Mouse (Mus musculus): ENCODE data around the gene Gabrb3. TPM values are rescaled to one million over a fixed set of nuclear protein-coding genes. Genes with fewer than 3 reads are reported as not detected.

The Gabrb3 gene
- polyA plus RNA-seq, 1 experiment, result 4.2 TPM

DNA sequence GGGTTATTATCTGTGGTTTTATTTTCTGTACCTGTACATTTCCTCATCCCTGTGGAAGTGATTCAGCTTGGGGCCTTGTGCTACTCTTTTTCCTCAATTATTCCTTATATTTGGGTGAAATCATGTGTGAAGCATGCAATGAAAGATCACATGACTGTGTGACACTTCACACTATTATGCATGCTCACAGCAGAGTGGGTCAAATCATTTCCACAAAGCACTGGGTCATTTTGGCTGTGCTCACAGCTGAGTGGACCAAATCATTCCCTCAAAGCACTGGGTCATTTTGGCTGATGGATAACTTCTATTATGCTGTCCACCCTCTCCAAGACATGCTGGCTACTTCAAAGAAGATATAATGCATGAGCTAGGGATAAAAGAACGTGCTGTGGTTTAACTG is 6.6 kb upstream of the Gabrb3 start:
- no peaks in the 10 kb centered on the region for H3K27me3 ChIP-seq (replicated peaks; ENCODE audit: control insufficient read depth, insufficient read depth, low read length)
- H3K36me3 ChIP-seq (ENCODE audit: control insufficient read depth, insufficient read depth, low read length), result no peaks in the 10 kb centered on the region
- no peaks in the 10 kb centered on the region for H3K4me1 ChIP-seq (ENCODE audit: control insufficient read depth, insufficient read depth, low read length)
- TF ChIP-seq CTCF (conservative IDR thresholded peaks at IDR 0.05; ENCODE audit: insufficient read depth, insufficient read length, low read depth, low read length), result no peak
- TF ChIP-seq POLR2A (IDR thresholded peaks at IDR 0.05; ENCODE audit: low read depth, low read length), result no peak
- WGBS, result 26% methylated on average over 1 of the region's 1 CpGs
- DNase-seq, result no peak
- H3K4me3 ChIP-seq (ENCODE audit: insufficient read depth, low read depth, low read length), result no peak overlapping the region
- H3K27ac ChIP-seq (ENCODE audit: insufficient read depth, low read depth, low read length), result no peak overlapping the region

DNA sequence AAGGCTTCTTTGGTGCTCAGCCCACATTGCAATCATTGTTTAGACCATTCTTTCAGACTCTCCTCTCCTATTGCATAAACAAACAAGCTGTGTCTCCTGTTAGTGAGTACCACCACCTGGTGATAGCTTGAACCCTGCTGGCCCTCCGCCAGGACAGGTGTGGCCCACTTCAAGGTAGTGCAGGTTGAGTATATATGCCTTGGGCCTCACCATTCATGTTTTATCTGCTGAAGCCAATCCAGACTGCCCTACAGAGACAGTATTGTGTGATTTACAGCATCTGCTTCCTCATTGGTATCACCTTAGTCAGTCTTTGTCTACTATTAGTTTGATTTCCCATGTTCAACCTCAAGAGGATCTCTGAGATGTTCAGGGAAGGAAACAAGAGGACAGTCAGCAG is 1.6 kb downstream of the Gabrb3 start:
- Histone ChIP-seq H3K27ac (ENCODE audit: insufficient read depth, low read depth, low read length) (no peak overlapping the region), H3K36me3 (ENCODE audit: control insufficient read depth, insufficient read depth, low read length) (no peaks in the 10 kb centered on the region), H3K27me3 (replicated peaks; ENCODE audit: control insufficient read depth, insufficient read depth, low read length) (no peaks in the 10 kb centered on the region; the same call in 1 of the 2 replicates), H3K4me1 (ENCODE audit: control insufficient read depth, insufficient read depth, low read length) (no peaks in the 10 kb centered on the region), H3K4me3 (ENCODE audit: insufficient read depth, low read depth, low read length) (no peak overlapping the region)
- 91% methylated on average over 1 of the region's 1 CpGs for WGBS
- no peak for DNase-seq
- TF ChIP-seq CTCF (conservative IDR thresholded peaks at IDR 0.05; ENCODE audit: insufficient read depth, insufficient read length, low read depth, low read length), result no peak
- TF ChIP-seq POLR2A (IDR thresholded peaks at IDR 0.05; ENCODE audit: low read depth, low read length), result no peak

DNA sequence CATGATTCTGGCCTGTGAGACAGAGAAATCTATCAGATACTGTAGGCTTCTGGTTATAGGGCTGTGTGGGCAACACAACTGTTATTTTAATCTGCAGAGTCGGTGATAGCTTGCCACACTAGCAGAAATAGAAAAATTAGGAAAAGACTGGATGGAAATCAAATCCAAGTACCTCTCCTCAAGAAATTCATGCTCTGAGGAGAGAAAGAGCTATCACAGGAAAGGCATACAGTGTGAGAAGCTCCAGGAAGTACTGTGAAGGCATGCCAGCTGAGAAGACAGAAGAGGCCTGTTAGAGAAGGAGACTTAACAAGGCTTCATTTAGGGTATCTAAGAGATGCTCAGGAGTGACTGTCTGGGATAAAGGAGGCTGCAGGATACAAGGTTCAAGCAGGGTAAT is 3.2 kb downstream of the Gabrb3 start:
- H3K4me3 ChIP-seq (ENCODE audit: insufficient read depth, low read depth, low read length), result no peak overlapping the region
- TF ChIP-seq POLR2A (IDR thresholded peaks at IDR 0.05; ENCODE audit: low read depth, low read length) (no peak), CTCF (conservative IDR thresholded peaks at IDR 0.05; ENCODE audit: insufficient read depth, insufficient read length, low read depth, low read length) (no peak)
- no peak overlapping the region for H3K27ac ChIP-seq (ENCODE audit: insufficient read depth, low read depth, low read length)
- no peaks in the 10 kb centered on the region for H3K36me3 ChIP-seq (ENCODE audit: control insufficient read depth, insufficient read depth, low read length)
- no peak for DNase-seq
- H3K4me1 ChIP-seq (ENCODE audit: control insufficient read depth, insufficient read depth, low read length), result no peaks in the 10 kb centered on the region
- 67% methylated on average over 1 of the region's 1 CpGs for WGBS
- no peaks in the 10 kb centered on the region; the same call in 1 of the 2 replicates for H3K27me3 ChIP-seq (replicated peaks; ENCODE audit: control insufficient read depth, insufficient read depth, low read length)

DNA sequence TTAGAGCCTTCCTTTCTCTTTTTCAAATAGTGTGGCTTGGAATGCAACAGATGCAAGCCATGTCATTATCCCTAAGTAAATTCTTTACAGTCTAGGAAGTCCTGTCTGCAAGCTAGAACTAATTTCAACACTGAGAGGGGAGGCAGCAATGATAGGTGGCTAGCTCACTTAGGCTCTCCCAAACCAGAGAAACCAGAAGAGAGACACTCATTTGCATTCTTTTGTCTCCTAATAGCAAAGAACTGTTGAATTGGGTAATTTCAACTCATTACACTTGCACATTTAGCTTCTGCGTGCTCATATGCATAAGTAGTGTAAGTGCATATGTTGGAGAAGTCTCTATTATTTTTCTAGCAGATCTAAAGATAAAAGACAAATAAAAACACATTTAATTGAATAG is 28.7 kb downstream of the Gabrb3 start:
- TF ChIP-seq POLR2A (IDR thresholded peaks at IDR 0.05; ENCODE audit: low read depth, low read length), result no peak
- no peak for TF ChIP-seq CTCF (conservative IDR thresholded peaks at IDR 0.05; ENCODE audit: insufficient read depth, insufficient read length, low read depth, low read length)
- H3K4me3 ChIP-seq (ENCODE audit: insufficient read depth, low read depth, low read length), result no peak overlapping the region
- H3K27ac ChIP-seq (ENCODE audit: insufficient read depth, low read depth, low read length), result no peak overlapping the region
- H3K36me3 ChIP-seq (ENCODE audit: control insufficient read depth, insufficient read depth, low read length), result no peaks in the 10 kb centered on the region
- 75% methylated on average over 1 of the region's 1 CpGs for WGBS
- no peak for DNase-seq
- no peaks in the 10 kb centered on the region for H3K27me3 ChIP-seq (replicated peaks; ENCODE audit: control insufficient read depth, insufficient read depth, low read length)
- H3K4me1 ChIP-seq (ENCODE audit: control insufficient read depth, insufficient read depth, low read length), result no peaks in the 10 kb centered on the region

DNA sequence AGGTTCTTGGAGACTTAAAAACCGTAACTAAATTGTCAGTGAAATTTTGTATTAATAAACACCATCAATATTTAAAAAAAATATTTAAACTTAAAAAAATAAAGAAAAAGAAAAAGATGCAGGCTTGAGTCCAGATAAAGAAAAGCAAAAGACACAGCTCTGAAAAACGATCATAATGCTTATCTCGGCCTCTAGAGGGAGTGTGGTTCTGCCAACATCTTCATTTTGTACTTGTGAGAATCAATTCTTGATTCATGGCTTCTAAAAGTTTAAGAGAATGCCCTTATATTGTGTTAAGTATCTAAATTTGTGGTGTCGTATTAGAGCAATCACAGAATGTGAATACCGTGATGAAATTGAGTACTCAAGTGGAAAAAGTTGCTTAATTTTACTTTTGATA is 40.9 kb downstream of the Gabrb3 start:
- Histone ChIP-seq H3K36me3 (ENCODE audit: control insufficient read depth, insufficient read depth, low read length) (no peaks in the 10 kb centered on the region), H3K4me3 (ENCODE audit: insufficient read depth, low read depth, low read length) (no peak overlapping the region), H3K27me3 (replicated peaks; ENCODE audit: control insufficient read depth, insufficient read depth, low read length) (no peaks in the 10 kb centered on the region; the same call in 1 of the 2 replicates), H3K4me1 (ENCODE audit: control insufficient read depth, insufficient read depth, low read length) (no peaks in the 10 kb centered on the region), H3K27ac (ENCODE audit: insufficient read depth, low read depth, low read length) (no peak overlapping the region)
- 60% methylated on average over 5 of the region's 5 CpGs for WGBS
- TF ChIP-seq POLR2A (IDR thresholded peaks at IDR 0.05; ENCODE audit: low read depth, low read length) (no peak), CTCF (conservative IDR thresholded peaks at IDR 0.05; ENCODE audit: insufficient read depth, insufficient read length, low read depth, low read length) (no peak)
- no peak for DNase-seq

DNA sequence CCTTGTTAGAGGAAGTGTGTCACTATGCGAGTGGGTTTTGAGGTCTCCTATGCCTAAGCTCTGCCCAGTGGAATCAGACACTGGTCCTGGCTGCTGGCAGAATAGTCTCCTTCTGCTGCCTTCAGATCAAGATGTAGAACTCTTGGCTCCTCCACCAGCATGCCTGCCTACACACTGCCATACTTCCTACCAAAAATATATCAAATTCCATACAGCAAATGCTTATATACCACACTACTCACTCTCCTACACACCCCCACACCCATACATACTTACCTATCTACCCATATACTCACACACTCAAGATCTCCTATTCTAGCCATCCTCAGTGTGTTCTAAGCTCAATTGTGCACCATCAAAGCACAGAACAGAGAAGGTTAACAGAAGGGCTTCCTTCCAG is 51.8 kb downstream of the Gabrb3 start:
- no peak overlapping the region for H3K4me3 ChIP-seq (ENCODE audit: insufficient read depth, low read depth, low read length)
- H3K27me3 ChIP-seq (replicated peaks; ENCODE audit: control insufficient read depth, insufficient read depth, low read length), result no peaks in the 10 kb centered on the region
- no peak for DNase-seq
- no peaks in the 10 kb centered on the region for H3K36me3 ChIP-seq (ENCODE audit: control insufficient read depth, insufficient read depth, low read length)
- no peaks in the 10 kb centered on the region for H3K4me1 ChIP-seq (ENCODE audit: control insufficient read depth, insufficient read depth, low read length)
- no peak overlapping the region for H3K27ac ChIP-seq (ENCODE audit: insufficient read depth, low read depth, low read length)
- 92% methylated on average over 1 of the region's 1 CpGs for WGBS
- TF ChIP-seq CTCF (conservative IDR thresholded peaks at IDR 0.05; ENCODE audit: insufficient read depth, insufficient read length, low read depth, low read length) (no peak), POLR2A (IDR thresholded peaks at IDR 0.05; ENCODE audit: low read depth, low read length) (no peak)

DNA sequence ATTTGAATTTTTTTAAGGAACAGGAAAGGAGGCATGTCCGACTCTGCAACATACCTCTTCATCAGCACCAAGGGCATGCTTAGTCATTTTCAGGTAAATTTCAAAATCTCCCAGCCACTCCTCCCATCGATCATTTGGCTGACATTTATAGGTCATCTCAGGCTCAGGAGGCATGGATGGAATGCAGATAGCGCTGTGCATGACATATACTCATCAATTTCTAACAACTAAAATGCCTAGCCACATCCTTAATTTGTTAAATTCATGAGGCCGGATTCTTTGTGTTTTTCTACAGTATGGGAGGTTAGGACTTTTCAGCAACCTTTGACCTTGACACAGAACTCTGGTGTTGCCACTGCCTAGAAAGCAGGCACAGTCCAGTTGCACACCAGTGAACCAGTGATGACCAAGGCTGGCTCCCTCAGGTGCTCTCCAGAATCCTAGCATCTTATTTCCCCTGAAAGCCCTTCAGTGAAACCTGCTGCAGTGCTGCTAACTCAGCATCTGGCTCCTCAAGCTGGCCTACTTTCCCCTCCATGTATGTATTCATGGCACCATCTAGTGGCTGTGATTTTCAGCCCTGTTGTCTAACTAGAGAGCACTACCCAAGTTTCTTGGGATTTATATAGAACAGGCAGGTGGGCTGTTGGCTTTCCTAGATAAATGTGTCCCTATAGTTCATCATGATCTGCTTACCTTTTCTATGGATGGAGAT is 54.5 kb downstream of the Gabrb3 start:
- no peak for TF ChIP-seq POLR2A (IDR thresholded peaks at IDR 0.05; ENCODE audit: low read depth, low read length)
- peak; percentile 43; the same call in 1 of the 2 replicates for TF ChIP-seq CTCF (conservative IDR thresholded peaks at IDR 0.05; ENCODE audit: insufficient read depth, insufficient read length, low read depth, low read length)
- WGBS, result 70% methylated on average over 4 of the region's 4 CpGs
- Histone ChIP-seq H3K4me1 (ENCODE audit: control insufficient read depth, insufficient read depth, low read length) (no peaks in the 10 kb centered on the region), H3K4me3 (ENCODE audit: insufficient read depth, low read depth, low read length) (no peak overlapping the region), H3K36me3 (ENCODE audit: control insufficient read depth, insufficient read depth, low read length) (no peaks in the 10 kb centered on the region), H3K27ac (ENCODE audit: insufficient read depth, low read depth, low read length) (no peak overlapping the region), H3K27me3 (replicated peaks; ENCODE audit: control insufficient read depth, insufficient read depth, low read length) (no peaks in the 10 kb centered on the region)
- peak; percentile 34 for DNase-seq

Measured in kidney, adult 2 months (tissue).